Mouse (Mus musculus): ENCODE measurements around the gene Drc3.

Gene Drc3

GRCm38 (mm10) chr11:60338291-60338690 lies 14.8 kb upstream of the Drc3 start:
- DNase-seq = peak; percentile 63 to 70

DNA sequence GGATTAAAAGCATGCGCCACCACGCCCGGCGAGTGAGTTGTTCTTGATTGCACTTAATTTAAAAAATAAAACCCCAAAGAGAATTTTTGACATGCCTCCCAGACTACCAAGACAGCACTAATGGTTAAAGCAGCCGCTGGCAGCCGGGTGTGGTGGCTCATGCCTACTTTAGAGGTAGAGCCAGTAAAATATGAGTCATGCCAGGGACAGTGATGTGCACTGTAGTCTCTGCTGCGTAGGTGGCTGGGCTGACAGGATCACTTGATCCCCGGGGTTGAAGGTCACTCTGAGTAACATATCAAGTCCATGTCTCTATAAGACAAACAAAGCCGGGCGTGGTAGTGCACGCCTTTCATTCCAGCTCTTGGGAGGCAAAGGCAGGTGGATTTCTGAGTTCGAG lies 13.8 kb upstream of the Drc3 start:
- DNase-seq = no peak

- DNase-seq = no peak
Observed at GRCm38 (mm10) chr11:60345868-60346267, 7.3 kb upstream of the Drc3 start.

DNA sequence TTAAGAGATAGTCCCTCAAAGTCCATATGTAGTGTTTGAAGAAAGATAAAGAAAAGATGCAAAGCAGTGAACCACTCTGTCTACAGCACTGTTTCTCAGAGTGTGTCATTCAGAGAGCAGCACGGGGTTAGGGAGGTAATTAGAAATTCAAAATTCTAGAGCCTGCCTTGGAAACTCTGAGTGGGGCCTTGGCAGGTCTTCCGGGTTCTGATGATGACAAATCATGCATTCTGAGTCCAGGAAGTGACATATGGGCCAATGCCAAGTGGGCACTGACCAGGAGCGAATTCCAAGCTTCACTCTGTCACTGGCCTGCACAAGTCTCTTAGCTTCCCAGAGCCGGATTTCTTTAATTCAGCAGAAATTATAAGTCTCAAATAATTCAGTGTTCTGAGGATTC lies 6.6 kb upstream of the Drc3 start:
- DNase-seq = peak; percentile 94 to 95

GRCm38 (mm10) chr11:60351388-60351787 lies 1.7 kb upstream of the Drc3 start:
- DNase-seq = no peak

DNA sequence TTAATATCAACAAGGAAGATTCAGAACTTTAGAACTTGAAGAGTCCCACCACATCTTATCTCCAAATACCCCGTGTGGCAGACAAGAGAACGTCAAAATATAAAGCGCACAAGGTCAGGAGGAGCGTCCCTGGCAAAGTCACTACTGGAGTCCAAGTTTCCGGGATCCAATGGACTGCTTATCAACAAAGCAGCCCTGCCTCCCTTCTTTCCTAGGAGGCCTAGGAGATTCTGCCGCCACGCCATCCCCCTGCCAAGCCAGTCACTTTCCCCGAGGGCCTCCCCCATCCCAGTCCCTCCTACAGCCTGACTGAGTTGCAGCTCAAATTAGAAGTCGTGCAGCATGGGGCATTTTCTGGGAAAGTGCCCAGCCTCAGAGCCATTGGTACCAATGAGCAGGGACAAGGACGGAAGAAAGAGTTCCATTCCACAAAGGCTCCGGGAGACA lies 1.2 kb upstream of the Drc3 start:
- peak; percentile 67 to 68 for DNase-seq

- no peak for DNase-seq
Observed at GRCm38 (mm10) chr11:60355952-60356351, 2.8 kb downstream of the Drc3 start.

- DNase-seq = no peak
Observed at GRCm38 (mm10) chr11:60357116-60357515, 4.0 kb downstream of the Drc3 start.

GRCm38 (mm10) chr11:60358548-60358947 lies 5.4 kb downstream of the Drc3 start:
- DNase-seq = no peak

DNA sequence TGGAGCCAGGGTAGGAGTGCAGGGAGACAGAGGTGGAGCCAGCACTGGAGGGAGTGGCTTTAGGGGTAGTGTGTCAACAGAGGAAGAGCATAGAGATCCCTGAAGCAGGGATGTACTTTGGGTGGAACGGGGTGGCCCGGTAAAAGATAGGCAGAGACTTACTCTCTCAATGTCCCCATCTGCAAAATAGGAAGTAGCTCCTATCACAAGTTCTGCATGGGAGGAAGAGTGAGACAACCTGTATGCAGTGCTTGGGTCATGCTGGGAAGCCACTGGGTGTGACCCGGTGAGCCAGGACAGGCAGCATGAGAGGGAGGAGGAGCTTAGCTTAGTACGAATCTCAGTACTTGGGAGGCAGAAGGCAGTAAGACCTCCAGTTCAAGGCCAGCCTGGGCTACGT lies 6.0 kb downstream of the Drc3 start:
- no peak for DNase-seq

DNA sequence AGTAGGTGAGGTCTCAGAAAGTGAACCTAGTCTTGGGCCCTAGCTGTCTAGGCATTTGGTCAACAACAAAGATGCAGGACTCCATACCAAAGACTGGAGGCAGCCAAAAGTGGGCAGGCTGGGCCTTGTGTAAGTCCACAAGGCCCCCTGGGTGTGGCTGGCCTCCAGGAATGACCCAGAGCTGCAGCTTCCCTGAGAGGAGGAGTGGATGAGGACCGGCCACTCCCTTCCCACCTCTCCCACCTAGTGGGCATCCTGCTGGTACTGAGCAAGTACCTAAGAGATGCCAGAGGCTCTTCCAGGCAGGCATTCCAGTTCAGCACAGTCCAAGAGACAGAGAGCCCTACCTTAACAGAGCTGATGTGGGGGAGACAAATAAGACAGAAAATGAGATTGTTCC lies 6.8 kb downstream of the Drc3 start:
- no peak for DNase-seq

DNA sequence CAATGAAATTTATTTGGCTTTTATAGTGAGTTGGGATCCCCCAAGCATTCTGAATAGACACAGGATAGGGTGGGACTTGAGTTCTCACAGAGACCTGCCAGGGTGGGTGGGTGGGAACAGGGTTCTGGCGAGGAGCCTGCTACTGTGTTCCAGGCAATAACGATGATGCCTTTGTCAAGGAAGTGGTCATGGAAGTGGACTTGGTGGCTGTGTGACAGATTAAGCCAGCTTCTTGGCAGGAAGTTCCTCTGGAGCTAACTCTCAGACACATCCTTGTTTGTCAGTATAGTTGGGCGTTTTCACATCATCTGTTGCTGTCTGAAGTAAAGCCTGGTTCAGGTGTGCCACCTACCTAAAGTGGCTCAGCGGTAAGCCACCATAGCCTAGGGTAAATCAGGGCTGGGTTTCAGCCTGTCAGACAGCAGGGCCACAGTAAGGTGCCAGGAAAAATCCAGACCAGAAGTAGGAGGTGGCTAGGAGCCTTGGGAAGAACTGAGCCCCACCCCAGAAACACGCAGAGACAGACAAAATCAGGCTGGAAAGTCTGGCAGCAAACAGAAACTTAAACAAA lies 7.6 kb downstream of the Drc3 start:
- DNase-seq = no peak

DNA sequence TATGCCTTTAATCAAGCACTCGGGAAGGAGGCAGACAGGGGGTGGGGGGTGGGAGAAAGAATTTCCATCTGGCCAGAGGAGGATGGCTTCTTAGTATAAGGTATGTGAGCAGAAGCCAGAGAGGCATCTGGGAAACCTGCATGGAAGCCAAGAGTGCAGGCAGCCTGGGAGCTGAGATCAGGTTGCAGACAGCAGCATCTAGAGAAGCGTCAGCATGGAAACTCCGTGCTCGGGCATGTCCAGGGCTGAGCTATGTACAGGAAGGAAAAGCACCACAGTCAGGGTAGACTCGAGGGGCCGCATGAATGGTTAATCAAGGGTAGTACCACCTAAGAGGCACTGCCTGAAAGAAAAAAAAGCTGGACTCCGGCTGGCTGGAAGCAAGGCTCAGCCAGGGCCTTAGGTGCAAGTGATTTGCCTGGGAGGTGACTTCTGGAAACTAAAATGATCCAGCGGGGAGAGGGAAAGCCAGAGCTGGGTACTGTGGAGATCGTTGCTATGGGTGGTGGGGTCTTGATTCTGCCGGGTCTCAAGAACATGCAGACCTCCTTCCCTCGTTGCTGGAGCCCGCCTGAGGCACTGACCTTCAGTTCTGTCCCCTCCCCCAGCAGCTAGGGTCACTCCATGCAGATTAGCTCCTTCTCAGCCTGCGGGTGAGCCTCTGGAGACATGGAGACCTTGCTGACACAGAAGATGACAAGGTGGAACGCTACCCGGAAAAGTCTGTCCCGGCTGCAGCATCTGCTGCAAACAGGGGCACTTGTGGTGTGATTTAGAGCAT lies 13.3 kb downstream of the Drc3 start:
- DNase-seq = no peak

DNA sequence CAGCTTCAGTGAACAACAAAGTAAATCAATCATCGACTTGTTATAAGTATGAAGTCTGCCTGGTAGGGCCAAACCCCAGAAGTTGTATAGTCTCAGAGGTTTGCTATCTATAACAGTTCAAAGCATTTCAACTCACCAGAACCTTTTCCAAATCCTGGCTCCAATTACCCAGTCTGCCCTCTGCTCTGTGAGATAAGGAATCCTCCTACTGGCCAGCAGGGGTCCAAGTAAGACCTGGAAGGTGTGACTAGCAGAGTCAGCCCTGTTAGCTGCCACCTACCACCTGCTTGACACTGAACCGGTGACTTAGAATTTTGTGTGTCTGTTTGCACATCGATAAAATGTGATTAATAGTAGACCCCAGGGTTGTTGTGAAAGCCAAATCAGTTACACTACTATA lies 14.1 kb downstream of the Drc3 start:
- no peak for DNase-seq

- DNase-seq = no peak
Observed at GRCm38 (mm10) chr11:60368909-60369308, 15.8 kb downstream of the Drc3 start.

GRCm38 (mm10) chr11:60369448-60369847 lies 16.3 kb downstream of the Drc3 start:
- peak; percentile 68 to 79 for DNase-seq

DNA sequence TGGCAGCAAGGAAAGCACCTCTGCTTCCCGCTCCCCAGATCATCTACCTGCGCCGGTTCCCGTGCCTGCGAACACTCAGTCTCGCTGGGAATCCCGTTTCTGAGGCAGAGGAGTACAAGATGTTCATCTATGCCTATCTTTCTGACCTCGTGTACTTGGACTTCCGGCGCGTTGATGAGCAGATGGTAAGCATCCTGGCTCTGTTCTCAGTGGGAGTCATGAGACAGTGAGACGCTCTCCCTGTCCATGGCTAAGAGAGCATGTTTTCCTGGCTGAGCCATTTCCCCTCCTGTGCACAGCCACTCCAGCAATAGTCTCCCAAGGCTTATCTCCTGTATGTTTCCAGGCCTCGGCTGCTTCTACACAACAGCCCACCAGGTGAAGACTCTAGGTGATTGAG lies 17.3 kb downstream of the Drc3 start:
- no peak for DNase-seq

- no peak for DNase-seq
Observed at GRCm38 (mm10) chr11:60374481-60374880, 21.4 kb downstream of the Drc3 start.

GRCm38 (mm10) chr11:60383518-60383917 lies 30.4 kb downstream of the Drc3 start:
- no peak for DNase-seq

DNA sequence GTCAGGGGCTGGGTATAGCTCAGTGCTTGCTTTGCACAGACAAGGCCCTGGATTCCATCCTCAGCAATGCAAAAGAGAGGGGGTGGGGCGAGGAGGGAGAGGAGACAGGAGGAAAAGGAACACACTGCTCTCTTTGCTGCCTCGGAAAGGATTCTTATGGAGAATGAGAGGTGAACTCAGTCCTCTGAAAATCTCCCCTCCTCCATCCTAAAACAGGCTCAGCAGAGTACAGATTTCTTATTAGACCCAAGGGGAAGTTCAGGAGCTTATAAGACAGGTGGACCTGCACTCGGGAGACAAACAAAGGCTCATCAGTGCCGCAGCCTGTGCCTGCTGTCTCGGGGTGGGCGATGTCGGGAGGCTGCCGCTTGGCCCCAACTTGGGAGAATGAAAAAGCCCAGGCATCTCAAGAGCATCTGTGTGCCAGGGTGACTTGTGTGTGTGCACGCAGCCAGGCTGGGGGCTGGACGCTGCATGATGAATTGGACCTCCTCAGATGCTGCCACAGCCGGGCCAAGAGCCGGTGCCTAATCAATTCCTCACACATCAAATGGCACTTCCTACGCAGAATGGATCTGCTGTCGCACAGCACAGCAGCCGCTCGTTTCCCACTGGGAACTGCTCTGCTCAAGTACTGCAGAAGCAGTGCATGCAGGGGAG lies 31.8 kb downstream of the Drc3 start:
- peak; percentile 68 to 73 for DNase-seq

DNA sequence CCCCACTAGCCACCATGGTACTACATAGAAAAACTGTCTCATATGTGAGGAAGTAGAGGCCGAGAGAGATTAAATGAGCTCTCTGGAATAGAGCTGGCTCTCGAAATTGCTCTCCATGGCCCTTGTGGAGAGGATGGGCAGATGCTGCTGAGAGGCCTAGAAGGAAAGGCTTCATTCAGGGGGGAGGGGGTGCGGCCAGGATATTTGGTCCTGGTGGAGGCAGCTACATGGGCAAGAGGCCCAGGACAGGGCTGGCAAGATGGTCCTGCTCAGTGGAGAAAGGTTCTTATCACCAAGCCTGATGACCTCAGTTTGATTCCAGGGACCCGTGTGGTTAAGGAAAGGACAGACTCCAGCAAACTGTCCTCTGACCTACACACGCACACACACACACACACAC lies 32.8 kb downstream of the Drc3 start:
- peak; percentile 55 to 58 for DNase-seq

DNA sequence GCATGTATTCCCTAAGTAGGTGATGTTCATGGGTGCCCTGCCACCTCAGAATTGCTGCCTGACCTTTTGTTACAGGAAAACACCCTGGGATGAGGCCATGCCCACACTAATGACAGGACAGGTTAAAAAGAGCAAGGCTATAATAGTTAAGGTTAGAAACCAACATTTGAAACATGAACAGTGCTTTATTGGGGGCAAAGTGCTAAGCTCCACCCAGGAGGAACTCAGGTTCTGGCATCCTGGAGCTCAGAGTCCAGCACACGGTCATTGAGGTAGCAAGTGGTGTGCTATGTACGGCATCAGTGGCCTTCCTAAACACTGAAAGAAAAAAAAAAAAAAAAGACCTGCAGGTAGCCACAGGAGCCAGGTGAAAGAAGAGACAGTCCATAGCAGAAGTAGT lies 34.8 kb downstream of the Drc3 start:
- no peak for DNase-seq

DNA sequence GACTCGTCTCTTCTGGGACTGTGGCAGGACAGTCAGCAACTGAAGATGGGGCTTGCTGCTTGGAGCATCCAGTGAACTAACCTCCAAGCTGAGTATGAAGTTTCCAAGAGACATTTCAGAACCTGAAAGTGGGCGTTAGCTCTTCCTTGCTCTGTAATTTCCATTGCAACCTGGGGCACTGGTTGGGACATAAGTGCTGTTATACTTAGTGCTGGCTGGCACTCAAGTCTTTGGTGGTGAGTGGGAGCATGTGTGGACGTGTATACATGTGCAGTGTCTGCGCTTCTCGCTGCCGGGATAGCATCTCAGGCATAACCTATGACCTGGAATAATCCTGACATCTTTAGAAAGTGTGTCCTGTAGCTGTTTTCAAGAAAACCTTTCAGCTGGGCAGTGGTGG lies 38.2 kb downstream of the Drc3 start:
- no peak for DNase-seq

DNA sequence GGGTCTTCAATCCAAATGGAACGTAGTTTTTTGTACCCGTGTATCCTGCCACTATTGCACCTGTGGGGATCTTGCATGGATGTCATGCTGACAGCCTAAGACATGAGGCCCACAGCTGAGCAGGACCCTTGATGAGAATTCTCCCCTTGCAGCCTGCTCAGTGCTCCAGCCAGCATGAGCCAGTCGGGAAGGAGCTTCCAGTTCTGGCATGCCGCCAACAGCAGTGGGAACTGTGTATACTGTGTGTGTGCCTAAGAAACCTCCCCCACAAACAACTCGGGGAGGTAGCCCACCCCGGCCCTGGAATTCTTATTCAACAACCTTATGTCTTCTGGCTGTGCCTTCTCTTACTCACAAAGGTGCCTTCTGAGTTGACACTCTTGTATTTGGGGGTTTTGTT lies 43.4 kb downstream of the Drc3 start:
- peak; percentile 67 to 77 for DNase-seq
